Mouse (Mus musculus) urinary bladder, postnatal 25 days (tissue): ENCODE measurements around the gene Ccdc151.
A peak's percentile ranks its signal among the peaks of the same experiment; 100 is the strongest.

Source experiments
- DNase-seq: peaks from one replicate; pipeline ENCODE4 v3.0.0; 2022; ENCODE audit warnings: low spot score

The Ccdc151 gene

GRCm38 (mm10) chr9:21996178-21996867 is 6.1 kb downstream of the Ccdc151 start:
- DNase-seq = no peak

- DNase-seq = no peak
Observed at GRCm38 (mm10) chr9:21992227-21992626, 10.2 kb downstream of the Ccdc151 start.

GRCm38 (mm10) chr9:21989230-21990110 is 13.0 kb downstream of the Ccdc151 start, which contains the start of gene Rgl3:
Gene Rgl3, minus strand, starts transcription at chr9:21989446.
- peak; percentile 61 for DNase-seq

- peak; percentile 14 for DNase-seq
Observed at GRCm38 (mm10) chr9:21988421-21989101, 13.9 kb downstream of the Ccdc151 start.

- DNase-seq = no peak
Observed at GRCm38 (mm10) chr9:21987592-21988342, 14.7 kb downstream of the Ccdc151 start.

- no peak for DNase-seq
Observed at GRCm38 (mm10) chr9:21983911-21984310, 18.5 kb downstream of the Ccdc151 start.

- no peak for DNase-seq
Observed at GRCm38 (mm10) chr9:21978398-21979128, 23.9 kb downstream of the Ccdc151 start.

- no peak for DNase-seq
Observed at GRCm38 (mm10) chr9:21977972-21978371, 24.5 kb downstream of the Ccdc151 start.

GRCm38 (mm10) chr9:21977331-21977730 is 25.1 kb downstream of the Ccdc151 start:
- no peak for DNase-seq

GRCm38 (mm10) chr9:21976626-21977175 is 25.7 kb downstream of the Ccdc151 start:
- no peak for DNase-seq

GRCm38 (mm10) chr9:21969304-21969703 is 33.1 kb downstream of the Ccdc151 start:
- DNase-seq = no peak

GRCm38 (mm10) chr9:21968883-21969282 is 33.6 kb downstream of the Ccdc151 start:
- DNase-seq = no peak

- DNase-seq = no peak
Observed at GRCm38 (mm10) chr9:21963417-21963816, 39.0 kb downstream of the Ccdc151 start, which contains the start of gene Epor. Gene Epor, minus strand, starts transcription at chr9:21963506.

- DNase-seq = peak; percentile 47
Observed at GRCm38 (mm10) chr9:21962416-21963059, 39.9 kb downstream of the Ccdc151 start.

GRCm38 (mm10) chr9:21962010-21962409 is 40.4 kb downstream of the Ccdc151 start:
- no peak for DNase-seq

GRCm38 (mm10) chr9:21961366-21961980 is 41.0 kb downstream of the Ccdc151 start:
- DNase-seq = no peak

- DNase-seq = no peak
Observed at GRCm38 (mm10) chr9:21960558-21961208, 41.8 kb downstream of the Ccdc151 start.

GRCm38 (mm10) chr9:21960135-21960534 is 42.3 kb downstream of the Ccdc151 start:
- no peak for DNase-seq

- DNase-seq = no peak
Observed at GRCm38 (mm10) chr9:21959244-21959643, 43.2 kb downstream of the Ccdc151 start.
